Mouse (Mus musculus): Measurements from ENCODE around the gene Mrgprf. TPM values are rescaled to one million over a fixed set of nuclear protein-coding genes. Genes with fewer than 3 reads are reported as not detected.

Mrgprf gene
- polyA plus RNA-seq, 1 experiment: not detected

DNA sequence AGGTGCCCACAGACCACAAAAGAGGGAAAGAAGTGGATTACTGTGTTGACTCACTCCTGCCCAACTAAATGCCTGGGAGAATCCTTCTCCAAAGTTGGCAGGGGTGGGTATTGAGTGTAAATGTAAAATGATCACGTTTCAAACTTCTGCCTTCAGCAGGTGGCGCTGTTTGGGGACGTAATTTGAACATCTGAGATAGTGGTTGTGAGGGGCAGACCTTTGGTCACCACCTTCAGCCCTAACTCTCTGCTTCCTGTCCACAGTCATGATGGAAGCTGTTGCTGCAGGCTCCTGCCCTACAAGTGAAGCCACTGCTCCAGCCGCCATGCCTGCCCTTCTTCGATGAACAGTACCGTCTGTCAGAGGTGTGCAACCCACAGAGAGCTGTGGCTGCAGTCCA is 6.8 kb upstream of the Mrgprf start:
- peaks cover 8% of the 10 kb centered on the region for H3K4me1 ChIP-seq (ENCODE audit: control insufficient read depth, insufficient read depth, low read length)
- 44% methylated on average over 6 of the region's 6 CpGs for WGBS
- no peak overlapping the region for H3K4me3 ChIP-seq (ENCODE audit: insufficient read depth, low read depth, low read length)

DNA sequence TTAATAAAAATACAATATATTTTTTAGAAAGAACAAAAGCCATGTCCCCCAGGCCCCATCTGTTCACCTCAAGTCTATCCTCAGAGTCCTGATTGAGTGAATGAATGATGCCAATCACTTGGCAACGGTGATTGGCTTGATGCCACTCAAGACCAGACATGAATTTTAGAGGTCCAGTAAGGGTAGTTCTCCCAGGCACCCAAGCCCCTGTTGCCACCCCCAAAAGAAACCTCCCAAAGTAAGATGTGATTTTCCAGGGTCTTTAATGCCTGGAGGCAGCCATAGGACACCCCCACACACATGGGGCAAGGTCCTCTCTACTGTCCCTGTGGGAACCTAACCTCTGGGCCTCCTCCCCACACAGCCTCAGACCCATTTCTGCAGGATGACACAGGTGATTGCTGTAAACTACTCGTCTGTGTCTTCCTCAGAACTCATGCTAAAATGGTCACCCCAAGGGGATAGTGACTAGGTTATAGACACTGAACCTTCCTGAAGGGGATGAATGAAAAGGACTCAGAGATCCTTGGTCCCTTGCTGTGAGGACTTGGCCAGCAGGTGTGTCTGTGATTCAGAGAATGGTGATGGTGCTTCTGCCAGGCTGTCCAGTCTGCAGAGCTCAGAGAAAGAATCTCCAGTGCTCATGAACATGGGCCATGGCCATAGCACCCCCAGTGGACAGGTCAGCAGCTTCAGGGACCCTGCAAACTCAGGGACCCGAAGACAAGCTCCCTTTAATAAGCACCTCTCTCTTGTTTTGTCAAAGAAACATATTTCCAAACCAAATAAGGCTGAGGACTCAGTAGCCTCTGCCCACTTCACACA is 1.8 kb upstream of the Mrgprf start:
- H3K4me3 ChIP-seq (ENCODE audit: insufficient read depth, low read depth, low read length): no peak overlapping the region
- no peak for TF ChIP-seq POLR2A (IDR thresholded peaks at IDR 0.05; ENCODE audit: insufficient read depth, low read depth, low read length)
- no peak for TF ChIP-seq CTCF (IDR thresholded peaks at IDR 0.05; ENCODE audit: insufficient read depth, low read depth, low read length)
- WGBS: 67% methylated on average over 3 of the region's 3 CpGs
- H3K27ac ChIP-seq (ENCODE audit: insufficient read depth, low read depth, low read length): no peak overlapping the region
- peaks cover 26% of the 10 kb centered on the region for H3K4me1 ChIP-seq (ENCODE audit: control insufficient read depth, insufficient read depth, low read length)

More for the DNA sequence above, 6.8 kb upstream of the Mrgprf start:
- TF ChIP-seq CTCF (IDR thresholded peaks at IDR 0.05; ENCODE audit: insufficient read depth, low read depth, low read length) (no peak), POLR2A (IDR thresholded peaks at IDR 0.05; ENCODE audit: insufficient read depth, low read depth, low read length) (no peak)
- H3K27ac ChIP-seq (ENCODE audit: insufficient read depth, low read depth, low read length): no peak overlapping the region

DNA sequence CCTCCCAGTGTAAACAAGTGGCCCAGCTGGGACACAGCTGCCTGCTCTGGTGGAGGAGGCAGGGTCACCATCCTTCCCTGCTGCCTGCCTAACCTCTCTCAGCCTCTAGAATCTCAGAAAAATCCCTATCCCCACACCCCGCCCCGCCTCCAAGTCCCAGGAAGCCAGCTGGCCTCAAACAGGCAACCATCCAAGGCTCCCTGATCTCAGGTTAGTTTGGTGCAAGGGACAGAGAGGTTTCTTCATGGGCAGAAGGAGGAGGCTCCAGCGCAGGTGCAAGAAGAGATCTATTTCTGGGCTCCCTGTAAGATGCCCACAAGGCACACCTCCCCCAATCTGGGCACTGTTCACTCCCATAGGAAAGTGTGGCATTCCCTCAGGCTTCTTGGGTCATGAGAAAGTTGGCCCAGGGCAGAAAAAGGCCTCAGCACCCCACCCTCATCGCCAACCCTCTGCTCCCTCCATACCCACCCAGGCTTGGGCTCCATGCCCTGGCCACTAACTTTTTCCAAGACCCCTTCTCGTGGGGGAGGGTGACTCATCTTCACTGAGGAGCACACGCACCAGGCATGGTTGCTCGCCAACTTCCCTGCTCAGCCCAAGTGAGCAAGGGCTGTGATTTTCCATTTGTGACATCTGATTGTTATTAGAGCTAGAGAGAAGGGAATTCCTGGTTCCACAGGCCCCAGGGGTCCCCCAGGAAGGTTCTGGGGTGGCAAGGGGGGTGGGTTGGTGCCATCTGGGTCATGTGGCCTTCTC is 887 bp upstream of the Mrgprf start:
- Histone ChIP-seq H3K4me1 (ENCODE audit: control insufficient read depth, insufficient read depth, low read length) (peaks cover 26% of the 10 kb centered on the region), H3K4me3 (ENCODE audit: insufficient read depth, low read depth, low read length) (no peak overlapping the region), H3K27ac (ENCODE audit: insufficient read depth, low read depth, low read length) (no peak overlapping the region)
- TF ChIP-seq CTCF (IDR thresholded peaks at IDR 0.05; ENCODE audit: insufficient read depth, low read depth, low read length): no peak
- TF ChIP-seq POLR2A (IDR thresholded peaks at IDR 0.05; ENCODE audit: insufficient read depth, low read depth, low read length): no peak
- 44% methylated on average over 7 of the region's 7 CpGs for WGBS

DNA sequence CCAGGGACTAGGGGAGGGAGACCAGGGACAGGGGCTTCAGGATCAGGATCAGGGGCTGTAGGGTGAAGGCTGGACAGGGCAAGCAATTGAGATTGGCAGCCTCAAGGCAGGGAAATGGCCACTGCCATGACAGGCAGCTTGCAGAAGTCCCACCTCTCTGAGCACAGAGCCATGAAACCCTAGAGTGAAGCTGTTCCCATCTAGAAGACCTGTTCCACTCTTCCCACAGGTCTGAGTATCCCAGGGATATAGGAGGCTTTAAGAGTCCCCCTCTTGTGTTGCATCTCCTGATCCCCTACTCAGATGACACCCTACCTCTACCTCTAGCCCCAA is 346 bp downstream of the Mrgprf start:
- Histone ChIP-seq H3K27ac (ENCODE audit: insufficient read depth, low read depth, low read length) (no peak overlapping the region), H3K4me3 (ENCODE audit: insufficient read depth, low read depth, low read length) (no peak overlapping the region), H3K4me1 (ENCODE audit: control insufficient read depth, insufficient read depth, low read length) (peaks cover 26% of the 10 kb centered on the region)
- TF ChIP-seq POLR2A (IDR thresholded peaks at IDR 0.05; ENCODE audit: insufficient read depth, low read depth, low read length) (no peak), CTCF (IDR thresholded peaks at IDR 0.05; ENCODE audit: insufficient read depth, low read depth, low read length) (no peak)

DNA sequence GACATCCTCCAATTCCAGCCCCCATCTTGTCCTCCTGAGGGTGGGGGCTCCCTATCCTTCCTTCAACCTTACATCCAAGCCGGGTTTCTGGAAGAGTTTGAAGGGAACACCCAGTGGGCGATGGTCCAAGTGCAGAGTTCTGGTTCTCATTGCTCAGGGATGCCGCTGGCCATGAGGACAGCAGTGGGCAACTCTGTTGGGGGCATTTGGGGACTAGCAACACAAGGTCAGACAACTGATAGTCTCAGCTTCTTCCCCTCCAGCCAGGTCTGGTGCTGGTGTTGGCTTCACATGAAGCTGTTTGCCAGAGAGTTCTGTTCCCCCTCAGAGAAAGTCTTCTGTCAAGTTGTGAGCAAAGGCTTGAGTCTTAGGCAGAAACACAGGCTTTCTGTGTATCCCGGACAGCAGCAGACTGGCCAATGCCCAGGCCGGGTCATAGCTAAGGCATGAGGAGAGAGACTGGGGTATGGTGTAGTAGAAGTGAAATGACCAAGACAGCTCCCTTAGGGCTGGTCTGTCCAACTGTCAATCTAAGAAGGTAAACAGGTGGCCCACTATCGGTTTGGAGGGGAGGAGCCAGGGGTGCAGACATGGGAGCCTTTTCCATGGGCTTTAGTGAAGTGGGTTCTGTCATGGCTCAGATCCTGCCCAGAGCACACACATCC is 845 bp downstream of the Mrgprf start:
- 75% methylated on average over 6 of the region's 6 CpGs for WGBS
- Histone ChIP-seq H3K4me1 (ENCODE audit: control insufficient read depth, insufficient read depth, low read length) (peaks cover 26% of the 10 kb centered on the region), H3K4me3 (ENCODE audit: insufficient read depth, low read depth, low read length) (no peak overlapping the region), H3K27ac (ENCODE audit: insufficient read depth, low read depth, low read length) (no peak overlapping the region)
- TF ChIP-seq CTCF (IDR thresholded peaks at IDR 0.05; ENCODE audit: insufficient read depth, low read depth, low read length) (no peak), POLR2A (IDR thresholded peaks at IDR 0.05; ENCODE audit: insufficient read depth, low read depth, low read length) (no peak)

DNA sequence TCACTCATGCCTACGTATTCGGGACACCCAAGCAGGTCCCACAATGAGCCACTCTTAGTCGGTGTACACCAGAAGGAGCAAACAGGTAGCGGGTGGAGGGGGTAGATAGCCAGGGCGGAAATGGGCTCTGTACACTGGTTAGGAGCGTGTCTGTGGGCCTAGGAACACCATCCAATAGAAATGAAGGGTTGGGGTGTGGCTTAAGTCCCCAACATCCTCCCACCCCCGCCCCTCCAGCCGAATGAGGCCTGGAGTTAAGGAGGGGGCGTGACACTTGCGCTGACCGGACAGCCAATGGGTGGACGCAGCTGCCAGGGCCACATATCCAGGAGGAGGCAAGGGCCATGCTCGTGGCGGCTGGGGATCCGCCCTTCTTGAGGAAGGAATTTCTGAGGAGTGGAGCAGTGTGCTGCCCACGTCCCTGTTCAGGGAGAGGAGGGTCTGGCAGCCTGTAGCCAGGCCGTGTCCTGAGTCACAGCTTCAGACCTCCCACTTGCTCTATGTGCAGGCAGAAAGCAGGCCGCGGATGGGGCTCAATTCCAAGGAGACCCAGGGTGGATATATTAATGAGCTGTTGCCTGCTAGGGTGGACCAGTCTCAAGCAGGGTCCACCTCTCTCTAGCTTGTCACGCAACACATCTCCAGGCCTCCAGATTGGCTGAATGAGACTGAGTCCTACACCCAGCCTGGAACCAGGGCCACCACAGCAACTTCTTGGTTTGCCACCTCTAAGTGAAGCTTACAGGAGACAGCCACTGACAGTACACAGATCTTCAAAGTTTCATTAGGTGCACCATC is 2.1 kb downstream of the Mrgprf start:
- Histone ChIP-seq H3K27ac (ENCODE audit: insufficient read depth, low read depth, low read length) (no peak overlapping the region), H3K4me3 (ENCODE audit: insufficient read depth, low read depth, low read length) (no peak overlapping the region), H3K4me1 (ENCODE audit: control insufficient read depth, insufficient read depth, low read length) (peaks cover 26% of the 10 kb centered on the region)
- no peak for TF ChIP-seq CTCF (IDR thresholded peaks at IDR 0.05; ENCODE audit: insufficient read depth, low read depth, low read length)
- TF ChIP-seq POLR2A (IDR thresholded peaks at IDR 0.05; ENCODE audit: insufficient read depth, low read depth, low read length): no peak
- WGBS: 29% methylated on average over 20 of the region's 20 CpGs

DNA sequence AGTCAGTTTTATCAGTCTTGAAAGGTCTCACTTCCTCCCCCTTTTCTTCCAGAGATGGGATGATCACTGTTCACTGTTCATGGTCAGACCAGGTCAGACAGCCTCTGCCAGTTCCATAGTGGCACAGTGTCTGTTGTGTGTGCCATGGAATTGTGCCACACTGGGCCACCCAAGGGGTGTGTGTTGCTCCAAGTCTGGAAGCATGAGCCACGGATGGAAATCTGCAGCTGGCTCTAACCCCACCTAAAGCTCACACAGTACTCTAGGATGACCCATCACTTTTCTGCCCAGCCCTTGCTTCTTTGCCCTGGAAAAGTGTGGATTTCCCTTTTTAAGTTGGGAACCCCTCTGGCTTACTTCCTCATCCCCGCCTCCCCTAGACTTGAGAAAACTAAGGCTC is 3.5 kb downstream of the Mrgprf start:
- TF ChIP-seq POLR2A (IDR thresholded peaks at IDR 0.05; ENCODE audit: insufficient read depth, low read depth, low read length) (no peak), CTCF (IDR thresholded peaks at IDR 0.05; ENCODE audit: insufficient read depth, low read depth, low read length) (no peak)
- WGBS: 77% methylated on average over 2 of the region's 2 CpGs
- Histone ChIP-seq H3K27ac (ENCODE audit: insufficient read depth, low read depth, low read length) (no peak overlapping the region), H3K4me1 (ENCODE audit: control insufficient read depth, insufficient read depth, low read length) (peaks cover 24% of the 10 kb centered on the region), H3K4me3 (ENCODE audit: insufficient read depth, low read depth, low read length) (no peak overlapping the region)

DNA sequence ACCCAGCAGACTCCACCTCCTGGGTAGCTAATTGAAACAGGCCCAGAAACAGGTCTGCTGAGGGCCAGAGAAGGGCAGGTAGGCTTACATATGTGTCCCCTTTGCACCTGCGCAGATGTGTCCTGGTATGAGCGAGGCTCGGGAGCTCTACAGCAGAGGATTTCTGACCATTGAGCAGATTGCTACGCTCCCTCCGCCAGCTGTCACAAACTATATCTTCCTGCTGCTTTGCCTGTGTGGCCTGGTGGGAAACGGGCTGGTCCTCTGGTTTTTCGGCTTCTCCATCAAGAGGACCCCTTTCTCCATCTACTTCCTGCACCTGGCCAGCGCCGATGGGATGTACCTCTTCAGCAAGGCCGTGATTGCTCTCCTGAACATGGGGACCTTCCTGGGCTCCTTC is 7.0 kb downstream of the Mrgprf start:
- H3K4me1 ChIP-seq (ENCODE audit: control insufficient read depth, insufficient read depth, low read length): peaks cover 2% of the 10 kb centered on the region; the same call in 1 of the 2 replicates
- H3K4me3 ChIP-seq (ENCODE audit: insufficient read depth, low read depth, low read length): no peak overlapping the region
- 93% methylated on average over 10 of the region's 10 CpGs for WGBS
- H3K27ac ChIP-seq (ENCODE audit: insufficient read depth, low read depth, low read length): no peak overlapping the region
- TF ChIP-seq CTCF (IDR thresholded peaks at IDR 0.05; ENCODE audit: insufficient read depth, low read depth, low read length) (no peak), POLR2A (IDR thresholded peaks at IDR 0.05; ENCODE audit: insufficient read depth, low read depth, low read length) (no peak)

Measured in olfactory bulb, adult 2 months (tissue).